Mouse (Mus musculus) bone marrow, adult 2 months (tissue): ENCODE data around the gene Lhx4.

ENCODE experiments used
- CTCF ChIP-seq: fragments of 200-500 bp; IDR thresholded peaks from 2 replicates; pipeline ENCODE4 v1.5.1; 2011; ENCODE audit warnings: low read length, control low read depth; ENCODE audit not compliant: control insufficient read depth, insufficient read depth
- POLR2A ChIP-seq: fragments of 200-500 bp; IDR thresholded peaks from 2 replicates; pipeline ENCODE4 v1.6.1; 2011; ENCODE audit warnings: low read depth, mild to moderate bottlenecking, control low read depth, low read length, borderline replicate concordance; ENCODE audit not compliant: control insufficient read depth

DNA sequence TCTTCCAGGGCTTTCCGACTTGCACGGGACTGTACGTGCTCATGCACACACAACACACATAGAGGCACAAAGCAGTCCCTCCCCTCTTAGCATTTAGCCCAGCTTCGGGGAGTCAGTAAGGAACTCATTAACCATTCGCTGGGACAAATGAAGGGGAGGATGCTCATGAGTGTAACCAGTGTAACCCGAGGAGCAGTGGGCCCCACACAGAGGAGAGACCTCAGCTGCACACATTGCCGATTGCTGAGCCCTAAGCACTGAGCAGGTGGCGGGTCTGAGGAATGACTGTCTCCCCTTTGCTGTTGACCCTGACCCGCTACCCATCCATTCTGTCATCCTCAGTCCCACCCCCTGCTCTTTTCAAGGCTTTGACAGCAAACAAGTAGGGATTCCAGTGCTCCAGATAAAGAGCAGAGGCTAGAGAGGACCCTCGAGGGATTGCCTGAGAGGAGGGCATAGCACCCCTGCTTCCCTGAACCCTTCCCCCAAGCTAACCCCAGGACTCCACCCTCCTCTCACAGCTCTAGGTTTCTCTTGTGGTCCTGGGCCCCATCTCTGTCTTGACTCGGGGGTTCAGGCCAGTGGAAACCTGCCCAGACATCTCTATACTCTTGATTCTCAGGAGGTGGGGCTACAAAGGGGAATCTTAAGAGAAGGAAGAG is 836 bp downstream of the Lhx4 start:
- TF ChIP-seq POLR2A (no peak), CTCF (no peak)
